Mouse (Mus musculus): ENCODE measurements at regions not wholly inside any gene's neighbourhood (a gene's known extent, or its start where the extent isn't known, plus 50 kb on each side); places are given as distances from the start of the nearest gene placed in this dataset.

DNA sequence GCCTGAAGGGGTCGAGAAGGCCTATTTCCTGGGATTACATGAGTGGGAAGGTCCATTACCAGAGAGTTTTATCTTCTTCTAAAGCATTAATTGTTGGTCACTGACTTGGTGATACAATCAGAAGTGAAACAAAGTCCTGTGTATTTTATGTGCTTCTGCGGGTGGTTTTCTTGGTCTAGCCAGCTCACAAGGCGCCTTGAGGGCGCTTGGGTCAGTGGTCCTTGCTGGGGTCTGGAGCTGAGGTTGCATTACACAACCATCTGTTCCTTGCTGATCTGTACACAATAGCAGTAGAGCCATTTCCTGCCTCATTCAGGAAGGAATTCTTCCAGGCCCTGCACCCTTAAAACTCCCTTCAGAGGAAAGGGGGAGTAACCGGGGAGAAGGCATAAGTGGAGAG is 116.9 kb upstream of the Neo1 start:
- TF ChIP-seq EP300 (IDR thresholded peaks at IDR 0.05) (no peak), CTCF (IDR thresholded peaks at IDR 0.05) (no peak)
